Comparison of ENCODE assay signal across 16 mouse cellular contexts in genomic region chr17:5316489-5316888, GRCm38 (mm10).
DNase-seq lines count a peak whose midpoint lies in the region; ATAC-seq and TF ChIP-seq lines count a peak whose summit lies in the region.
"Had no signal": no experiment of that assay in that cellular context is flagged by ENCODE, and none has a peak within 500 bp of the region (broad histone marks: within the 10 kb centered on the region; RNA-seq: fewer than 3 reads in every experiment).

No protein-coding gene starts in this region.

- peak; percentile 39 for TF ChIP-seq CTCF in liver, adult 2 months (IDR thresholded peaks at IDR 0.05; ENCODE audit: low read depth, low read length)

- H3K4me1 ChIP-seq in liver, adult 2 months (ENCODE audit: control insufficient read depth, insufficient read depth, low read length): no peaks in the 10 kb centered on the region
- H3K4me1 ChIP-seq in liver, embryonic 11.5 days (replicated peaks; ENCODE audit: control insufficient read depth, insufficient read depth, low read length): no peaks in the 10 kb centered on the region
- H3K4me1 ChIP-seq in limb, embryonic 10.5 days: peaks cover 5% of the 10 kb centered on the region; the same call in 1 of the 2 replicates

- H3K79me2 ChIP-seq in liver, adult 2 months (ENCODE audit: control insufficient read depth, insufficient read depth, low read length): no peaks in the 10 kb centered on the region

- no peak overlapping the region for H3K9ac ChIP-seq in liver, adult 2 months (ENCODE audit: low read depth, low read length)
- H3K9ac ChIP-seq in liver, embryonic 11.5 days (ENCODE audit: low read depth, low read length): no peak overlapping the region
- H3K9ac ChIP-seq: embryonic facial prominence, embryonic 13.5 days had no signal

- H3K4me2 ChIP-seq in liver, embryonic 11.5 days: no peak overlapping the region
- H3K4me2 ChIP-seq: embryonic facial prominence, embryonic 13.5 days had no signal

- no peak for ATAC-seq in CD4-positive, CD25-positive, alpha-beta regulatory T cell, adult 4 months
- ATAC-seq in liver, embryonic 11.5 days (replicated peaks; ENCODE audit: low FRiP score): no peak
- ATAC-seq in hematopoietic stem cell, adult 5-6 weeks (replicated peaks in 1 of 2; ENCODE audit: insufficient read depth in 1 of 2, low FRiP score in 2 of 2, low TSS enrichment in 1 of 2, low read depth in 1 of 2, poor library complexity in 2 of 2, severe bottlenecking in 2 of 2): peak; percentile 65 to 80
- ATAC-seq: forebrain, embryonic 16.5 days; hindbrain, embryonic 16.5 days; midbrain, embryonic 16.5 days had no signal

- no peak overlapping the region for H3K4me3 ChIP-seq in liver, adult 2 months (ENCODE audit: insufficient read depth, low read depth, low read length)
- no peak overlapping the region for H3K4me3 ChIP-seq in liver, embryonic 11.5 days (ENCODE audit: low read depth, low read length)
- H3K4me3 ChIP-seq in limb, embryonic 10.5 days: no peak overlapping the region
- H3K4me3 ChIP-seq: embryonic facial prominence, embryonic 13.5 days; heart, embryonic 10.5 days had no signal

- DNase-seq in CD4-positive, CD25-positive, alpha-beta regulatory T cell, adult 2 months (ENCODE audit: low read depth, low spot score): peak; percentile 19
- no peak for DNase-seq in liver, adult 2 months (ENCODE audit: extremely low read depth, low read depth, low spot score)
- DNase-seq in liver, embryonic 11.5 days (ENCODE audit: low spot score): no peak
- peak; percentile 51 for DNase-seq in ES-CJ7 (ENCODE audit: low read depth, low spot score)
- DNase-seq in limb, embryonic 10.5 days (ENCODE audit: low spot score): no peak
- no peak for DNase-seq in cerebellum, postnatal 14 days
- DNase-seq: cerebellum, adult 11-12 months; kidney, postnatal 4 days; thymus, postnatal 25 days had no signal

- H3K36me3 ChIP-seq in liver, adult 2 months (ENCODE audit: control insufficient read depth, insufficient read depth, low read length): peaks cover 9% of the 10 kb centered on the region
- 0 out of 2 replicates have a peak, but pooled peaks cover 8% of the 10 kb centered on the region for H3K36me3 ChIP-seq in liver, embryonic 11.5 days (ENCODE audit: control insufficient read depth, insufficient read depth, low read length)
- H3K36me3 ChIP-seq in limb, embryonic 10.5 days: peaks cover 85% of the 10 kb centered on the region

- no peaks in the 10 kb centered on the region for H3K9me3 ChIP-seq in liver, embryonic 11.5 days (ENCODE audit: control insufficient read depth, low read length)
- no peaks in the 10 kb centered on the region for H3K9me3 ChIP-seq in limb, embryonic 10.5 days (replicated peaks)
- H3K9me3 ChIP-seq: embryonic facial prominence, embryonic 13.5 days; heart, embryonic 10.5 days had no signal

- H3K27ac ChIP-seq in liver, adult 2 months (replicated peaks; ENCODE audit: insufficient read depth, low read depth, low read length): no peak overlapping the region
- H3K27ac ChIP-seq in liver, embryonic 11.5 days (ENCODE audit: low read depth, low read length): no peak overlapping the region
- no peak overlapping the region for H3K27ac ChIP-seq in limb, embryonic 10.5 days
- H3K27ac ChIP-seq: embryonic facial prominence, embryonic 13.5 days; heart, embryonic 10.5 days had no signal

- no peaks in the 10 kb centered on the region for H3K27me3 ChIP-seq in liver, adult 2 months (ENCODE audit: control insufficient read depth, insufficient read depth, low read length)
- no peaks in the 10 kb centered on the region for H3K27me3 ChIP-seq in liver, embryonic 11.5 days (replicated peaks; ENCODE audit: control insufficient read depth, insufficient read depth, low read length)
- no peaks in the 10 kb centered on the region for H3K27me3 ChIP-seq in limb, embryonic 10.5 days (ENCODE audit: low read depth, poor library complexity, severe bottlenecking)
- H3K27me3 ChIP-seq: embryonic facial prominence, embryonic 13.5 days had no signal

- WGBS in liver, adult 2 months: 80% methylated on average over 7 of the region's 7 CpGs
- WGBS in liver, embryonic 11.5 days: 67% methylated on average over 7 of the region's 7 CpGs
- 87% methylated on average over 7 of the region's 7 CpGs for WGBS in limb, embryonic 10.5 days

- no peak for TF ChIP-seq POLR2A in liver, adult 2 months (IDR thresholded peaks at IDR 0.05; ENCODE audit: extremely low read depth, insufficient read depth, low read length)

Comparison
In these comparisons a context has a peak if more than half of its experiments do, and no peak if none do; other contexts are left out.
1. DNase-seq: peak in CD4-positive, CD25-positive, alpha-beta regulatory T cell, adult 2 months (single experiment) and ES-CJ7 (single experiment); none in liver, adult 2 months (single experiment), liver, embryonic 11.5 days (single experiment), limb, embryonic 10.5 days (single experiment) and cerebellum, postnatal 14 days (0 of 2).
2. ATAC-seq: peak in hematopoietic stem cell, adult 5-6 weeks (2 of 2); none in CD4-positive, CD25-positive, alpha-beta regulatory T cell, adult 4 months (single experiment) and liver, embryonic 11.5 days (single experiment).